Mouse (Mus musculus): ENCODE data around the gene Atp1b3. TPM values are rescaled to one million over a fixed set of nuclear protein-coding genes. Genes with fewer than 3 reads are reported as not detected.

The Atp1b3 gene
- 100 to 1,000 TPM in 1 of 2 experiments, 10 to 100 TPM in 1; 87.8 to 103 TPM for total RNA-seq (2023)

GRCm38 (mm10) chr9:96364141-96364838 lies at the start of gene Atp1b3:
Atp1b3 (minus strand) TSS chr9:96364442.

Other genes with a start within 250 kb of the Atp1b3 start
- gene Gk5, start 245.1 kb downstream of the Atp1b3 start, total RNA-seq (2023) = 1 to 10 TPM; 7.5 TPM
- 10 to 100 TPM; 15.8 to 17.5 TPM for gene Tfdp2, start 168.2 kb downstream of the Atp1b3 start, total RNA-seq (2023)
- 10 to 100 TPM; 31.6 to 35.0 TPM for gene Rnf7, start 114.2 kb upstream of the Atp1b3 start, total RNA-seq (2023)
- not detected for gene Gm28729, start 160.8 kb upstream of the Atp1b3 start, total RNA-seq (2023)

Measured in B cell, adult 67 days (primary cell).